Mouse (Mus musculus): ENCODE data around the gene Sipa1l3.

GRCm38 (mm10) chr7:29385791-29386190 lies 132.7 kb downstream of the Sipa1l3 start:
- TF ChIP-seq POLR2A (IDR thresholded peaks at IDR 0.05; ENCODE audit: insufficient read length, low read depth) (no peak), TCF12 (IDR thresholded peaks at IDR 0.05; ENCODE audit: insufficient read depth, poor library complexity, severe bottlenecking) (no peak), TCF3 (IDR thresholded peaks at IDR 0.05; ENCODE audit: insufficient read length, low read depth) (no peak), USF1 (IDR thresholded peaks at IDR 0.05; ENCODE audit: low read depth) (no peak), E2F4 (IDR thresholded peaks at IDR 0.05; ENCODE audit: insufficient read depth) (no peak), REST (IDR thresholded peaks at IDR 0.05; ENCODE audit: insufficient read depth, insufficient read length) (no peak), MYOD1 (IDR thresholded peaks at IDR 0.05; ENCODE audit: control insufficient read depth in 1 of 3, insufficient read length in 2 of 3, low read depth in 2 of 3) (no peak), POLR2AphosphoS2 (IDR thresholded peaks at IDR 0.05; ENCODE audit: insufficient read length, low read depth) (no peak), MAX (IDR thresholded peaks at IDR 0.05; ENCODE audit: low read depth) (no peak), CEBPB (IDR thresholded peaks at IDR 0.05; ENCODE audit: insufficient read depth, poor library complexity, severe bottlenecking) (no peak)
